Mouse (Mus musculus) lung, embryonic 14.5 days (tissue): ENCODE results near the gene Pik3r1. TPM values are rescaled to one million over a fixed set of nuclear protein-coding genes. Genes with fewer than 3 reads are reported as not detected.

Source experiments
- ATAC-seq: fragments of 200-750 bp; cut with Nextera tagmentation; 2 replicates; pipeline ENCODE4 v1.8.0; 2017; ENCODE audit warnings: mild to moderate bottlenecking, moderate TSS enrichment, moderate library complexity; ENCODE audit not compliant: insufficient read depth
- DNase-seq: peaks from one replicate; pipeline ENCODE4 v3.0.0-alpha.2; 2015
- H3K27ac ChIP-seq: fragments of 300-500 bp; sonication (generic); 2 replicates; pipeline ENCODE4 v1.5.1; 2014; ENCODE audit warnings: low read depth, mild to moderate bottlenecking, moderate library complexity
- H3K27me3 ChIP-seq: fragments of 300-500 bp; sonication (generic); 2 replicates; pipeline ENCODE4 v1.6.1; 2014; ENCODE audit warnings: low read length, control low read depth; ENCODE audit not compliant: insufficient read depth
- H3K36me3 ChIP-seq: fragments of 300-500 bp; sonication (generic); 2 replicates; pipeline ENCODE4 v1.6.1; 2014; ENCODE audit warnings: control low read depth; ENCODE audit not compliant: insufficient read depth
- H3K4me1 ChIP-seq: fragments of 300-500 bp; sonication (generic); 2 replicates; pipeline ENCODE4 v1.6.1; 2014; ENCODE audit warnings: antibody characterized with exemption, control low read depth; ENCODE audit not compliant: insufficient read depth
- H3K4me2 ChIP-seq: fragments of 300-500 bp; sonication (generic); 2 replicates; pipeline ENCODE4 v1.6.1; 2014; ENCODE audit warnings: mild to moderate bottlenecking
- H3K4me3 ChIP-seq: fragments of 300-500 bp; sonication (generic); 2 replicates; pipeline ENCODE4 v1.5.1; 2014; ENCODE audit warnings: low read depth, low read length
- H3K9ac ChIP-seq: fragments of 300-500 bp; sonication (generic); 2 replicates; pipeline ENCODE4 v1.6.1; 2014
- H3K9me3 ChIP-seq: fragments of 300-500 bp; sonication (generic); 2 replicates; pipeline ENCODE4 v1.6.1; 2016; ENCODE audit warnings: low read depth, low read length, control low read depth
- CTCF ChIP-seq: IDR thresholded peaks from 2 replicates; pipeline ENCODE4 v1.5.1; 2016; ENCODE audit warnings: antibody characterized with exemption, low read depth
- WGBS: fragments of 180-500 bp; shearing (Covaris S2); extraction: QIAGEN DNeasy Blood & Tissue Kit; methylation state at CpG from one replicate; pipeline ENCODE4 v1.1.7; 2014; 5-methylcytosine and 5-hydroxymethylcytosine counted together
- polyA plus RNA-seq: library from polyadenylated mRNA; unstranded; fragments of >200 nt; fragmentation: Nextera tagmentation; extraction: Ambion mirVana; gene quantifications from 2 replicates; pipeline ENCODE4 v1.2.1, GENCODE M21; 2014

Pik3r1 gene
- polyA plus RNA-seq, 1 experiment from 2014 or later: 33.4 TPM

- peak overlapping the region; percentile 81 for H3K4me2 ChIP-seq
- H3K9ac ChIP-seq: peak overlapping the region; percentile 64
- peak; percentile 87 for DNase-seq
- no peaks in the 10 kb centered on the region for H3K4me1 ChIP-seq
- no peak overlapping the region for H3K27ac ChIP-seq
- peak; percentile 91 for ATAC-seq
- no peaks in the 10 kb centered on the region for H3K27me3 ChIP-seq
- no peak for TF ChIP-seq CTCF
- WGBS: 1% methylated on average over 41 of the region's 41 CpGs
- peak overlapping the region; percentile 43 for H3K4me3 ChIP-seq
- H3K36me3 ChIP-seq: no peaks in the 10 kb centered on the region
- H3K9me3 ChIP-seq: no peaks in the 10 kb centered on the region
Measured at GRCm38 (mm10) chr13:101801372-101802186, 33.6 kb upstream of the Pik3r1 start.

DNA sequence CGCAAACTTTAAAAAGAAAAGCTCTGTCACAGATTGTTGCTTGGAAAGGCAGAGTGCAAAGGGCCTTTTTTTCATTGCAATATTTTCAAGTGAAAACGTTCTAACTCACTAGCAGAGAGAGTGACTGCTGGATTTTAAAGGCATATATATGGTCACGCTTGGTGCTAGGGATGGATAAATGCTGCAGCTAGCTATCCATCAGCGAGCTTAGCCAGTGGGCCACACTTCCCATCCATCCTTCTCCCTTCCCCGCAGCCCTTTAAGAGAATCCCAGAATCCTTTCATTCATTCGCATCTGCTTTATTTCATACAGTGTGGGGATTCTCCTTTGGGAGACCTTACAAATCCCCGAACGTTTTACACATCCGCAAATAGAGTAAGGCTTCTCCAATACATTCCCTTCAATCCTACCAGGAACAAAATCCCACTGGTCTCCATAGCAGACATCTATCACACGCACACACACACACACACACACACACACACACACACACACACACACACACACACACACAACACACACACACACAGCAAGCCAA lies 32.9 kb upstream of the Pik3r1 start:
- Histone ChIP-seq H3K4me2 (peak overlapping the region; percentile 81), H3K4me3 (peak overlapping the region; percentile 43), H3K9me3 (no peaks in the 10 kb centered on the region), H3K27ac (no peak overlapping the region), H3K9ac (peak overlapping the region; percentile 64), H3K27me3 (no peaks in the 10 kb centered on the region), H3K4me1 (no peaks in the 10 kb centered on the region), H3K36me3 (no peaks in the 10 kb centered on the region)
- WGBS: 33% methylated on average over 10 of the region's 10 CpGs
- ATAC-seq (no peak), DNase-seq (no peak)
- TF ChIP-seq CTCF: no peak

DNA sequence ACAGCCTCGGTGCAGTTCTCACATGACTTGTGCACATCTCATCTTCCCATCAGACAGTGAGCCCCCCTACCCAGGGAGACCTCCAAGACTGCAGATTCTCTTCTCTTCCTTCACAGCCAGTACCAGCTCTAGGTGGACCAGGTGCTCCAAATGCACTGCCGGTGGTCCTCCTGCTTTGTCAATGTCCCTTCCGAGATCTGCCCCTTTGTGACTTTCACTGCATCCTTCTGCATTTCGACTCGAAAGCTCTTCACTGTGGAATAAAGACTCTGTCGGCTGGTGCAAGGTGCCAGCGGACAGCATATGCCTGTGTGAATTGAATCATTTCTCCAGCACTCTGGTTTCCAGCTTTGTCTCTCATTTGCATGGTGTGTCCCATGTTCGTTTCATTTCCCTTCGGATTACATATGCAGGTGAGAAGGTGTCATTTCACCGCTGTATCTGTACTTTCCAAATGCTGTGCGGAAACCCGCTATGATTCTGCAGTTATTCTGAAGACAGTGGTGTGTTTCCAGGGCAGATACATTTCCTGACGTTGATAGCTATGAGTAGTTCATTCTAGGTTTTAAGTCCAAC lies 32.1 kb upstream of the Pik3r1 start:
- Histone ChIP-seq H3K27ac (no peak overlapping the region), H3K36me3 (no peaks in the 10 kb centered on the region), H3K9ac (no peak overlapping the region), H3K4me2 (no peak overlapping the region), H3K27me3 (no peaks in the 10 kb centered on the region), H3K9me3 (no peaks in the 10 kb centered on the region), H3K4me1 (no peaks in the 10 kb centered on the region), H3K4me3 (no peak overlapping the region)
- TF ChIP-seq CTCF: no peak
- ATAC-seq (no peak), DNase-seq (no peak)
- WGBS: 83% methylated on average over 13 of the region's 13 CpGs

- ATAC-seq (no peak), DNase-seq (no peak)
- TF ChIP-seq CTCF: no peak
- Histone ChIP-seq H3K4me1 (no peaks in the 10 kb centered on the region), H3K36me3 (no peaks in the 10 kb centered on the region), H3K4me3 (no peak overlapping the region), H3K9ac (no peak overlapping the region), H3K27me3 (no peaks in the 10 kb centered on the region), H3K27ac (no peak overlapping the region), H3K9me3 (no peaks in the 10 kb centered on the region), H3K4me2 (no peak overlapping the region)
- WGBS: 90% methylated on average over 2 of the region's 2 CpGs
Measured at GRCm38 (mm10) chr13:101799318-101799717, 31.3 kb upstream of the Pik3r1 start.

DNA sequence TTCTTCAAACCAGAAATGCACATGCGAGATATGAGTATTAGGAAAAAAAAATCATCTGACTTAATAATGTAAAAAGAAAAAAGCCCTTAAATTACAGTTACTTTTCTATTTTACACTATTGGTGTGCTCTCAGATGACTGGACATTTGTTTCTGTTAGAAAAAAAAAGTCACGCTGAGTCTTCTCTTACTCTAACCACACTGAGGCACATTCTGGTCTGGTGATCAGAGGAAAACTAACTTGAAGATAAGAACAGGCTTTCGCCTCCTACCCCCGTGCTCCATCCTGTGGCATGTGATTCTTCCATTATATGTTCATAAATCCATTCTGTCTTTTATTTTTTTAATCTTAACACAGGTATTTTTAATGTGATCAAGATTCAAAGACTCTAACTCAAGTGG lies 30.5 kb upstream of the Pik3r1 start:
- 74% methylated on average over 4 of the region's 4 CpGs for WGBS
- no peak overlapping the region for H3K27ac ChIP-seq
- H3K4me2 ChIP-seq: no peak overlapping the region
- no peak for ATAC-seq
- no peaks in the 10 kb centered on the region for H3K4me1 ChIP-seq
- H3K9me3 ChIP-seq: no peaks in the 10 kb centered on the region
- TF ChIP-seq CTCF: no peak
- H3K9ac ChIP-seq: no peak overlapping the region
- no peak for DNase-seq
- no peak overlapping the region for H3K4me3 ChIP-seq
- H3K36me3 ChIP-seq: no peaks in the 10 kb centered on the region
- no peaks in the 10 kb centered on the region for H3K27me3 ChIP-seq

DNA sequence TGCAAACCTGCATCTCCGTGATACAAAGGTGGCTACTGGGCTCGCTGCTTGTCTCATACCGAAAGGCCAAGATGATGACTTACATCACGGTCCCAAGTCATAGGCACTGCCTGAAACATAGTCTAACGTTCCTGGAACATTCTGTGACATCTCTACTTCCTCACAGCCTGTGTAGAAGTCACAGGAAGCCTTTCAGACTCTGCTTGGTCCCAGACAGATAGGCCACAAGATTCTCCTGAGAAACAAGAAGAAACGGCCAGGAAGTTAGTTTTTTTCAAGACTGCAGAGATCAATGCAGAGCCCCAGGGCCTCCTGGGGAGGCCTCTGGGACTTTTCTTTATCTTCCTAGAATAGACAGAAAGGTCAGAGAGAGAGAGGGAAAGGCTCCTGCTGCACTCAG lies 29.0 kb upstream of the Pik3r1 start:
- H3K9ac ChIP-seq: no peak overlapping the region
- no peak overlapping the region for H3K27ac ChIP-seq
- no peak overlapping the region for H3K4me2 ChIP-seq
- no peaks in the 10 kb centered on the region for H3K36me3 ChIP-seq
- no peaks in the 10 kb centered on the region for H3K27me3 ChIP-seq
- DNase-seq: no peak
- no peaks in the 10 kb centered on the region for H3K9me3 ChIP-seq
- TF ChIP-seq CTCF: no peak
- no peaks in the 10 kb centered on the region for H3K4me1 ChIP-seq
- 59% methylated on average over 6 of the region's 6 CpGs for WGBS
- H3K4me3 ChIP-seq: no peak overlapping the region
- no peak for ATAC-seq

GRCm38 (mm10) chr13:101785705-101786104 lies 17.7 kb upstream of the Pik3r1 start:
- H3K27me3 ChIP-seq: no peaks in the 10 kb centered on the region
- H3K36me3 ChIP-seq: no peaks in the 10 kb centered on the region
- 80% methylated on average over 4 of the region's 4 CpGs for WGBS
- H3K9ac ChIP-seq: no peak overlapping the region
- DNase-seq (no peak), ATAC-seq (no peak)
- H3K9me3 ChIP-seq: no peaks in the 10 kb centered on the region
- H3K27ac ChIP-seq: no peak overlapping the region
- no peak overlapping the region for H3K4me3 ChIP-seq
- H3K4me1 ChIP-seq: no peaks in the 10 kb centered on the region
- H3K4me2 ChIP-seq: no peak overlapping the region
- TF ChIP-seq CTCF: no peak
